Mouse (Mus musculus) MEL (cell line): ENCODE data around the gene Zfp617.

Experiments
- CTCF ChIP-seq, 3 experiments: IDR thresholded peaks in 2 of 3; conservative IDR thresholded peaks in 1 of 3; 2 replicates each; pipeline ENCODE4 v1.5.1; 2011 to 2012; ENCODE audit warnings: low read length in 3 of 3, low read depth in 2 of 3, mild to moderate bottlenecking in 2 of 3, improper control_type of control experiment in 1 of 3, inconsistent platforms in 1 of 3, mixed read lengths in 1 of 3, moderate library complexity in 1 of 3; ENCODE audit not compliant: control insufficient read depth in 1 of 3, insufficient read depth in 1 of 3, poor library complexity in 1 of 3, severe bottlenecking in 1 of 3
- KAT2A ChIP-seq: conservative IDR thresholded peaks from 2 replicates; pipeline ENCODE4 v1.6.1; 2012; ENCODE audit warnings: low read depth, low read length, improper control_type of control experiment, inconsistent platforms
- MAFK ChIP-seq: IDR thresholded peaks from 2 replicates; pipeline ENCODE4 v1.6.1; 2011; ENCODE audit warnings: low read depth, mild to moderate bottlenecking, low read length, improper control_type of control experiment, borderline replicate concordance
- MAX ChIP-seq: IDR thresholded peaks from 2 replicates; pipeline ENCODE4 v1.6.1; 2011; ENCODE audit warnings: low read length, improper control_type of control experiment
- MYC ChIP-seq: IDR thresholded peaks from 2 replicates; pipeline ENCODE4 v1.6.1; 2011; ENCODE audit warnings: low read depth, mild to moderate bottlenecking, low read length, improper control_type of control experiment, moderate library complexity
- NELFE ChIP-seq: IDR thresholded peaks from 2 replicates; pipeline ENCODE4 v1.6.1; 2011; ENCODE audit warnings: low read depth, low read length, improper control_type of control experiment
- POLR2A ChIP-seq, 2 experiments: IDR thresholded peaks; 2 replicates each; pipeline ENCODE4 v1.6.1; 2011 to 2012; ENCODE audit warnings: low read length in 2 of 2, mild to moderate bottlenecking in 2 of 2, control low read depth in 1 of 2, improper control_type of control experiment in 1 of 2, low read depth in 1 of 2, moderate library complexity in 1 of 2; ENCODE audit not compliant: control insufficient read depth in 1 of 2, insufficient read depth in 1 of 2, poor library complexity in 1 of 2
- UBTF ChIP-seq: IDR thresholded peaks from 2 replicates; pipeline ENCODE4 v1.6.1; 2012; ENCODE audit warnings: low read depth, mild to moderate bottlenecking, inconsistent platforms, low read length, improper control_type of control experiment, moderate library complexity, borderline replicate concordance; ENCODE audit not compliant: insufficient read depth
- USF2 ChIP-seq, 2 experiments: IDR thresholded peaks; 2 replicates each; pipeline ENCODE4 v1.6.1; 2011 to 2012; ENCODE audit warnings: improper control_type of control experiment in 2 of 2, low read length in 2 of 2, borderline replicate concordance in 1 of 2, inconsistent platforms in 1 of 2, low read depth in 1 of 2, mild to moderate bottlenecking in 1 of 2; ENCODE audit not compliant: insufficient read depth in 1 of 2
- ZNF384 ChIP-seq: IDR thresholded peaks from 2 replicates; pipeline ENCODE4 v1.6.1; 2012; ENCODE audit warnings: low read depth, mild to moderate bottlenecking, inconsistent platforms, low read length, improper control_type of control experiment

GRCm38 (mm10) chr8:71960483-71960882, 52.0 kb downstream of the Zfp617 start:
- TF ChIP-seq MAFK (no peak), MAX (no peak), CTCF (IDR thresholded peaks at IDR 0.05 in 2 of 3, conservative IDR thresholded peaks at IDR 0.05 in 1 of 3; ENCODE audit: control insufficient read depth in 1 of 3, insufficient read depth in 1 of 3, low read depth in 2 of 3, low read length in 3 of 3, poor library complexity in 1 of 3, severe bottlenecking in 1 of 3) (no peak), NELFE (no peak), POLR2A (IDR thresholded peaks at IDR 0.05; ENCODE audit: control insufficient read depth in 1 of 2, insufficient read depth in 1 of 2, low read depth in 1 of 2, low read length in 2 of 2, poor library complexity in 1 of 2) (no peak), UBTF (no peak), KAT2A (no peak), MYC (no peak), USF2 (IDR thresholded peaks at IDR 0.05; ENCODE audit: borderline replicate concordance in 1 of 2, insufficient read depth in 1 of 2, low read depth in 1 of 2, low read length in 2 of 2) (no peak), ZNF384 (no peak)
